Mouse (Mus musculus): ENCODE measurements around the gene Epha1.

DNA sequence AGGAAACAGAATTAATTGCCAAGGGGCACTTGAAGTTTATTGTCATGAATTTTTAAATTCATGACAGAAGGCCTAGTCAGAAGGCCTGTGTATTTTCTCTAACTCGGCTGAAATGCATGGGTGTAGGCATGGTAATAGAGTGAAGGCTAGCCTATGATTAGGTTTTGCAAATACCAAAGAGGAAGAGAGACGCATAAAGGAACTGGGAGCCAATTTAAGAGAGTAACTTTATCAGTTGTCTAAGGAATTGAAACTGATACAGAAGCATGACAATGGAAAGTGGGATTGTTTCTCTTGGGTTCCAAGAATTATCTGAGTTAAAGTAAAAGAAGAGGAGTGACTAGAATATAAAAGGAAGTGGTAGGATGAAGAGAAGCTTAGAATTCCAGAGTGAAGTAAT is 33.9 kb downstream of the Epha1 start:
- TF ChIP-seq CTCF (IDR thresholded peaks at IDR 0.05; ENCODE audit: extremely low read depth, insufficient read length, insufficient replicate concordance, low read depth, low read length) (no peak), POLR2A (IDR thresholded peaks at IDR 0.05; ENCODE audit: low read depth, low read length) (no peak)
